Mouse (Mus musculus): ENCODE data around the gene Cherp. TPM values are rescaled to one million over a fixed set of nuclear protein-coding genes. Genes with fewer than 3 reads are reported as not detected.

Cherp gene
- polyA plus RNA-seq, 1 experiment: 106 TPM

- no peaks in the 10 kb centered on the region for H3K36me3 ChIP-seq (ENCODE audit: control insufficient read depth, insufficient read depth, low read length, poor library complexity, severe bottlenecking)
- no peak for TF ChIP-seq CTCF (IDR thresholded peaks at IDR 0.05; ENCODE audit: low read depth, low read length)
- TF ChIP-seq POLR2A (IDR thresholded peaks at IDR 0.05; ENCODE audit: insufficient read depth, low read length): no peak
- no peak for TF ChIP-seq EP300 (IDR thresholded peaks at IDR 0.05; ENCODE audit: insufficient read depth, low read depth, low read length)
- H3K9me3 ChIP-seq (replicated peaks; ENCODE audit: control insufficient read depth, insufficient read depth, low read length, poor library complexity, severe bottlenecking): no peaks in the 10 kb centered on the region
- H3K4me1 ChIP-seq (ENCODE audit: control insufficient read depth, insufficient read depth, low read length): peaks cover 7% of the 10 kb centered on the region
- H3K27ac ChIP-seq (ENCODE audit: insufficient read depth, low read length): no peak overlapping the region
- no peak overlapping the region for H3K4me3 ChIP-seq (ENCODE audit: low read depth, low read length)
- no peak overlapping the region for H3K9ac ChIP-seq (ENCODE audit: low read depth, poor library complexity, severe bottlenecking)
- H3K27me3 ChIP-seq (ENCODE audit: control insufficient read depth, insufficient read depth, low read length, poor library complexity, severe bottlenecking): no peaks in the 10 kb centered on the region
Observed at GRCm38 (mm10) chr8:72415252-72415651, 59.8 kb downstream of the Cherp start.

DNA sequence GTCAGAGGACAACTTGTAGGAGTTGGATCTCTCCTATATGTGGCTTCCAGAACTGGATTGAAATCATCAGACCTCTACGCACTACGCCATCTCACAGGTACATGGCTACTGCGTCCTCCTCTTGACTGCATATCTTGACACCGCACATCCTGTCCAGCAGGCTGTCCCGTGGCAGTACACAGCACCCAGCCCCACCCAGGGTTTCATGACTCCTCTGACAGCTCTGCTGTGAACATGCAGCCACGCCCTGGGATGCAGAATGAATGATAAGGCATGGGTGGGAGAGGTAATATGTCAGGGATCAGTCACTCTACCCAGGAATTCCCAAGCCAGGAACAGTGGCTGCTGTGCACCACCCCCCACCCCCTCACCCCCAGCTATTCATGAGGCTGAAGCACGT lies 61.2 kb downstream of the Cherp start:
- Histone ChIP-seq H3K27me3 (ENCODE audit: control insufficient read depth, insufficient read depth, low read length, poor library complexity, severe bottlenecking) (no peaks in the 10 kb centered on the region), H3K9ac (ENCODE audit: low read depth, poor library complexity, severe bottlenecking) (no peak overlapping the region), H3K9me3 (replicated peaks; ENCODE audit: control insufficient read depth, insufficient read depth, low read length, poor library complexity, severe bottlenecking) (no peaks in the 10 kb centered on the region), H3K4me3 (ENCODE audit: low read depth, low read length) (no peak overlapping the region), H3K4me1 (ENCODE audit: control insufficient read depth, insufficient read depth, low read length) (peaks cover 5% of the 10 kb centered on the region), H3K36me3 (ENCODE audit: control insufficient read depth, insufficient read depth, low read length, poor library complexity, severe bottlenecking) (no peaks in the 10 kb centered on the region), H3K27ac (ENCODE audit: insufficient read depth, low read length) (no peak overlapping the region)
- no peak for TF ChIP-seq CTCF (IDR thresholded peaks at IDR 0.05; ENCODE audit: low read depth, low read length)
- TF ChIP-seq EP300 (IDR thresholded peaks at IDR 0.05; ENCODE audit: insufficient read depth, low read depth, low read length): no peak
- no peak for TF ChIP-seq POLR2A (IDR thresholded peaks at IDR 0.05; ENCODE audit: insufficient read depth, low read length)

Other genes starting within 250 kb of the Cherp start
- gene Ap1m1, start 235.2 kb downstream of the Cherp start, polyA plus RNA-seq (2011; ENCODE audit: insufficient read depth, insufficient read length, low read depth, missing spikeins): 26.0 and 30.1 TPM in 2 replicates
- 2.3 and 4.5 TPM in 2 replicates for gene Gm10282, start 170.0 kb downstream of the Cherp start, polyA plus RNA-seq (2011; ENCODE audit: insufficient read depth, insufficient read length, low read depth, missing spikeins)
- 44.7 and 47.0 TPM in 2 replicates for gene Klf2, start 156.2 kb downstream of the Cherp start, polyA plus RNA-seq (2011; ENCODE audit: insufficient read depth, insufficient read length, low read depth, missing spikeins)
- gene Eps15l1, start 53.8 kb downstream of the Cherp start, polyA plus RNA-seq (2011; ENCODE audit: insufficient read depth, insufficient read length, low read depth, missing spikeins): 89.5 and 90.9 TPM in 2 replicates
- gene Calr3, start 31.4 kb downstream of the Cherp start, polyA plus RNA-seq (2011; ENCODE audit: insufficient read depth, insufficient read length, low read depth, missing spikeins): 2.9 and 3.3 TPM in 2 replicates
- 5.8 and 6.9 TPM in 2 replicates for gene 1700030K09Rik, start 31.3 kb downstream of the Cherp start, polyA plus RNA-seq (2011; ENCODE audit: insufficient read depth, insufficient read length, low read depth, missing spikeins)
- gene Slc35e1, start 17.4 kb upstream of the Cherp start, polyA plus RNA-seq (2011; ENCODE audit: insufficient read depth, insufficient read length, low read depth, missing spikeins): 23.6 and 24.6 TPM in 2 replicates
- 10.2 and 11.2 TPM in 2 replicates for gene Med26, start 73.0 kb upstream of the Cherp start, polyA plus RNA-seq (2011; ENCODE audit: insufficient read depth, insufficient read length, low read depth, missing spikeins)
- 77.7 and 78.7 TPM in 2 replicates for gene Smim7, start 95.9 kb upstream of the Cherp start, polyA plus RNA-seq (2011; ENCODE audit: insufficient read depth, insufficient read length, low read depth, missing spikeins)
- 12.2 and 14.7 TPM in 2 replicates for gene Tmem38a, start 96.8 kb upstream of the Cherp start, polyA plus RNA-seq (2011; ENCODE audit: insufficient read depth, insufficient read length, low read depth, missing spikeins)
- gene Nwd1, start 171.5 kb upstream of the Cherp start, polyA plus RNA-seq (2011; ENCODE audit: insufficient read depth, insufficient read length, low read depth, missing spikeins): 0.91 and 0.94 TPM in 2 replicates
- gene Sin3b, start 248.1 kb upstream of the Cherp start, polyA plus RNA-seq (2011; ENCODE audit: insufficient read depth, insufficient read length, low read depth, missing spikeins): 196 and 208 TPM in 2 replicates